Mouse (Mus musculus) 3T3-L1 (cell line): ENCODE measurements around the gene Nup210l.
"Not testable (repeated sequence)": the region's sequence is repeated elsewhere in the genome, so short reads cannot be mapped to it uniquely, and the experiment has no call there.

ENCODE experiments used
- DNase-seq: peaks from one replicate; pipeline ENCODE4 v3.0.0-alpha.2; 2015; ENCODE audit warnings: low read depth, low spot score

Nup210l gene

GRCm38 (mm10) chr3:90094453-90094852 is 9.5 kb upstream of the Nup210l start:
- no peak for DNase-seq

- no peak for DNase-seq
Observed at GRCm38 (mm10) chr3:90097928-90098327, 6.0 kb upstream of the Nup210l start.

DNA sequence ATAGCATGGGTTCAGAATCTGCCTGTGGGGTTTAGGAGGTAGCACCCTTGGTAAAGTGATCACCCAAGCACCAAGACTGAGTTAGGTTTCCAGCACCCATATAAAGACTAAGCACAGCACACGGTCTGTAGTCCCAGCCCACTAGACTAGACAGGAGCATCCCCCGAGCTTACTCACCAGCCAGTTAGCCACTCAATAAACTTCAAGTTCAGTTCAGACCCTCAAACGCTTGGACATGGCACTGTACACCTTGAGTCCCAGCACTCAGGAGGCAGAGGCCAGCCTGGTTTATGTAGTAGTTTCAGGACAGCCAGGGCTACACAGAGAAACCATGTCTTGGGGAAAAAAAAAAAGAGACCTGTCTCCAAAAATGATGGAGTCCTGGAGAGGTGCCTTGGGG is 2.9 kb upstream of the Nup210l start:
- no peak for DNase-seq

GRCm38 (mm10) chr3:90101673-90102072 is 2.3 kb upstream of the Nup210l start:
- no peak for DNase-seq

- no peak for DNase-seq
Observed at GRCm38 (mm10) chr3:90102239-90102638, 1.7 kb upstream of the Nup210l start.

- no peak for DNase-seq
Observed at GRCm38 (mm10) chr3:90103176-90103575, 756 bp upstream of the Nup210l start.

GRCm38 (mm10) chr3:90111706-90112105 is 7.8 kb downstream of the Nup210l start:
- DNase-seq, result no peak

DNA sequence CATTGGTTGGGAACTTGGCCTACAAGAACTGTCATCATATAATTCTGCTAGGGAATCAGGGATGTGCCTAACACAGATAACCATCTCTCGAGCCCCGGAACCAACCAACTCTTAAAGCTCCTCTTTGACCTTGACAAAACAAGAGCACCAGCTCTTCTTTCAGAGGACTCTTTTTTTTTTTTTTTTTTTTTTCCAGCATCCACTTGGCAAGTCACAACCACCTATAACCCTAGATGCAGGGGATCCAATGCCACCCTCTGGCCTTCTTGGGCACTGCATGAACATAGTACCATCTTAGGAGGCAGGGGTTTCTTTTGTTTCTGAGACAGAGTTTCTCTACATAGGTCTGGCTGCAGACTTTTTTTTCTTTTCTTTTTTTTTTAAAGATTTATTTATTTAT is 10.4 kb downstream of the Nup210l start:
- no peak for DNase-seq

DNA sequence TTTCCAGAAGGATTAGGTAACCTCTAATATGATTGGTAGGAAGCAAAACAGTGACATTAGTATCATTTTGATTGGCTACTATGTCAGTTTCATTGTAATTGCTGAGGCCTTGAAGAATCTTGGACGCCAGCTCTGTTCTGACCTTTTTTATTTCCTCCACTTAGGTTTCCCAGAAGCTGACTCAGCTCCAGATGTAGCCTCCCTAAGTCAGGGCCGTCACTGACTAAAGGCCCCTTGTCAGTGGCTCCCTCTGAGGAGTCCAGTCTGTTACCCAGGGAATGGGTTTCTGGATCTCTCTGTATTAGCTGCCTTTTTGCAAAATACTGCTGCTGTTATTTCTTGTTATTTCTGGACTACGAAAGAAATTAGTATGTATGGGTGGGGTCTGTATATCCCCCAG is 11.6 kb downstream of the Nup210l start:
- no peak for DNase-seq

DNA sequence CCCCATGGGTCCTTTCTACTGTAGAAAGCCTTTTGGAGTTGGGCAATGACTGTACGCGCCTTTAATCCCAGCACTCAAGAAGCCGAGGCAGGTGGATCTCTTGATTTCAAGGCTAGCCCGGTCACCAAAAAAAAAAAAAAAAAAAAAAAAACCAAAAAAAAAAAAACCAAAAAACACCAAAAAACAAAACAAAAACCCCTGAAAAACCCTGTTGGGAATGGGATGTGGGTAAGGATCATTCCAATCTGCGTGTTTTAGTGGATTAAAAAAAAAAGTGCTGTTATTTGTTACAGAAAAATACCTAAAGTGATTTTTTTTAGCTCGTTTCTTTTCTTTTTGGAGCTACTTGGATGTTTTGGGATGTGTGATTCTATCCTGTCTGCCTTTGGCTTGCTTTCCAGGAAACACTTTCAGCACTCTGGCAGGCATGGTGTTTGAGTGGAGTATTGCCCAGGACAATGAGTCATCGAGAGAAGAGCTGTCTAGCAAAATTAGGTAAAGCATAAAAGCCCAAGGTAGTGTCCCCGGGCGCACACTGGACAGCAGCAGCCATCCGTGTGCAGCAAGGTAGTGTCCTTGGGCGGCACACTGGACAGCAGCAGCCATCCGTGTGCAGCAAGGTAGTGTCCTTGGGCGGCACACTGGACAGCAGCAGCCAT is 14.3 kb downstream of the Nup210l start:
- DNase-seq, result peak; percentile 88

DNA sequence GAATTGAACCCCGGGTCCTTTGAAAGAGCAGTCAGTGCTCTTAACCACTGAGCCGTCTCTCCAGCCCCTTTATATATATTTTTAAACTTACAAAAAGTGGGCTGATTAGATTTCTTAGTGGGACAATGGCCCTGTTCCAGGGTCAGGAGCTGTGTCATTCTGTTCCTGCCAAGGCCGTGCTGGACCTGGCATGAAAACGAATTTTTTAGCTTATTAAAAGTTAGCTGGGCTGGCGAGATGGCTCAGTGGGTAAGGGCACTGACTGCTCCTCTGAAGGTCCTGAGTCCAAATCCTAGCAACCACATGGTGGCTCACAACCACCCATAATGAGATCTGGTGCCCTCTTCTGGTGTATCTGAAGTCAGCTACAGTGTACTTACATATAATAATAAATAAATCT is 18.1 kb downstream of the Nup210l start:
- DNase-seq, result not testable (repeated sequence)

DNA sequence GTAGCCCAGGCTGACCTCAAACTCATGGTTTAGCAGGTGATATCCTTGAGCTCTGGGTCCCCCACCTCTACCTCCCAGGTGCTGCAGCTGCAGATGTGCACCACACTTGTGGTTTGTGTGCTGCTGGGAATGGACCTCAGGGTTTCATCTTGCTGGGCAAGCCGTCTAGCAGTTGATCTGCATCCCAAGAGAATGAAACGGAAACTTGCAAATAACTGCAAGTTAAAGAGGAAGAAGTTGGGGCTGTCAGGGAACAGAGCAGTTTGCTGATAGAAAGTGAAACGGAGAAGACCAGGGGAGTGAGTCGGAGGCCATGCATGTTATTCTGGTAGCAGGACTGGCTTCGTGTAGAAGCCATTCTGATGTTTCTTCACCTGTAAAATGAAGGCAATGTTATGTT is 21.8 kb downstream of the Nup210l start:
- no peak for DNase-seq

- no peak for DNase-seq
Observed at GRCm38 (mm10) chr3:90127881-90128280, 23.9 kb downstream of the Nup210l start.

DNA sequence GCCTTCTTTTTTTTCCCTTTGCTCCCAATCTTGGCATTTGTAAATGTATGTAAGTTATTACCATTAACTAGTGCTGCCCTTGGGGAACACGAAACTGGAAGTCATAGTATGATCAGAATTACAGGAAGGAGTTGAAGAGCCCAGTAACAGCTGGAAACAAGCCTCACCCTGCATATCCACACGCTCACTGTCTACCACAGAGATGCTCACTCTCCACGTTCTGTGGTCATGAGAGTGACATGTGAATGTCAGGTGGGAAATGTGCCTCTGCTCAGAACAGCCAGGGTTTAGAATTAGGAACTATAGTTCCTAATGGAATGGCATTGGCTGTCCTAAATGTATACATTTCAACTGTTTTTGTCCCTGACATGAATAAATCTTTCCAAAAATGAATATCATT is 28.8 kb downstream of the Nup210l start:
- no peak for DNase-seq

- no peak for DNase-seq
Observed at GRCm38 (mm10) chr3:90133331-90133730, 29.4 kb downstream of the Nup210l start.

GRCm38 (mm10) chr3:90134483-90134882 is 30.6 kb downstream of the Nup210l start:
- peak; percentile 46 for DNase-seq

DNA sequence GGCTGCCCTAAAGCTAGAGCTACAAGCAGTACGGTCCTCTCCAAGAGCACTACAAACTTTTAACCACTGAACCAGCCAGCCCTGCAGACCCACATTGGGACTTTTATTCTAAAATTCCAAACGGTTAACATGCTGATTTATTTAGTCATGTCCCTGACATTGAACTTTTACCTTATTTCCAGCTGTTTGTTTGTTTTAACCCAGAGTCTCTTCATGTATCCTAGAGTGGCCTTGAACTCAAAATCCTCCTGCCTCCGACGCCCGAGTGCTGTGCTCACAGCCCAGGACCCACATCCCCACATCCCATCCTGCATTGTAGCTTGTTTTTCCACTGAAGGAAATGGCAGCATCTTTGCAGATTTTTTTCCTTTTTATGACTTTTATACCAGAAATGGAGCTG is 31.1 kb downstream of the Nup210l start:
- DNase-seq, result no peak

- no peak for DNase-seq
Observed at GRCm38 (mm10) chr3:90136660-90137059, 32.7 kb downstream of the Nup210l start.

DNA sequence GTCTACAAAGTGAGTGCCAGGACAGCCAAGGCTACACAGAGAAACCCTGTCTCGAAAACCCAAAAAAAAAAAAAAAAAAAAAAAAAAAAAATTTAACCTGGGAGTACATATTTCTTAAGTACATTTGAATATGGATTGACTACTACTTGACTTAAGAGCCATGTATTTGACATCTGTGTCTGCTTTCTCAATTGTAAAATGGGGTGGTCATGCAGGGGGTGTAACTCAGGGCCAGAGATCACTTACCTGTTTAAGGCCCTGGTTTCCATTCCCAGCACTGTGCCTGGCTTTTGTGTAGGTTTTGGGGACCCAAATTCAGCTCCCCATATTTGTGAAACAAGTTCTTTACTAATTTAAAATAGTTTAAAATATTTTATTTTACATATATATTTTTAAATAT is 33.7 kb downstream of the Nup210l start:
- DNase-seq, result no peak

DNA sequence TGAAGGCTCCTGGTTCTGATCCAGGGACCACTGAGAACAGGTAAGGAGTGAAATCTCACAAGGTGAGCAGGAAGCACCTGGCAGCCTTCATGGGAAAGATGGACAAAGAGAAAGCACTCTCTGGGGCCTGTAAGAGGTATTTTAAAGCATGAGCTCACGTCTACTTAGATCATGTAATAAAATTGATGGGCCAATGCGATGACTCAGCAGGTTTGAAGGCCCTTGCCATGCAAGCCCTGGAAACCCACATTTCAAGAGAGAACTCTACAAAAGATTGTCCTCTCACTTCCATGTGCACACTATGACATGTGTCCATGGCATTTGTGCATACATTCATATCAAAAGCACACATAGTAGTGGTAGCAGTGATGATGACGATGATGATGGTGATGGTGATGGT is 36.0 kb downstream of the Nup210l start:
- peak; percentile 32 for DNase-seq

- DNase-seq, result peak; percentile 90
Observed at GRCm38 (mm10) chr3:90145461-90145860, 41.5 kb downstream of the Nup210l start.

DNA sequence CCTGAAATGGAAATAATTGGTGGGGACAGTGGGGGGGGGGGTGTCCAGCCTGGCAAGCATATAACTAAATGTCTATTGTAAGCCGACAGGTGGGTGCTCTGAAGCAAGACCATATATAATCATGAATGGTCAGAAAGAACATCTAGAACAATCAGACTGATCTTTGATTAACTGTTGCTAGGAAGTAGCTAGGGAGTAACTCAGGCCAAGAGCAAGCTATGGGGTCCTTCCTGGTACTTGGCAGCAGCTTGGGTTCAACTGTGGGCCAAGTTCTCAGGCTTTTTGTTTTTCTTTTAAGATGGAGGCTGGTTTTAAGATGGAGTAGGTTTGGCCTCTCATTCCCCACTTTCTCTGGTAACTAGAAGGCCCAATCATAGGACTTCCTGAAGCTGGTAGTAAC is 42.7 kb downstream of the Nup210l start:
- DNase-seq, result no peak

- DNase-seq, result no peak
Observed at GRCm38 (mm10) chr3:90151086-90151740, 47.3 kb downstream of the Nup210l start.

DNA sequence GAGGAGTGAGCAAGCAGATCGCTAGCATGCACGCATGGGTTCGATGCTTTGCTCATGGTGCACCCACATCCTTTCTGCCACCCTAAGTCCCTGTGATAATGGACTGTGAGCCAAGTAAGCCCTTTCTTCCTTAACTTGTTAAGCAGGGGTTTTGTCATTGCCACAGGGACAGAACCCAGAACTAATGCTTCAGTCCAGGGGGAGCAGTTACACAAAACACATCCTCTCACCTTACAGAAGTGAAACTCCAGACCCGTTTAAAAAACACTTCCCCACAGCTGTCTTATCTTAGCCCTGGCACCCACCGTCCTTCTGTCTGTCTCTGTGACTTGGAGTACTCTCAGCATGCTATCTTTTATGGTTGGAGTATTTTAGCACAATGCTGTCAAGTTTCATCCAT is 52.1 kb downstream of the Nup210l start:
- no peak for DNase-seq
